Mouse (Mus musculus) ES-Bruce4 (cell line): ENCODE results near the gene Eif4e3.

Experiments
- CTCF ChIP-seq: IDR thresholded peaks from one replicate; pipeline ENCODE4 v1.8.1; 2011; ENCODE audit warnings: low read depth, low read length
- EP300 ChIP-seq: IDR thresholded peaks from 2 replicates; pipeline ENCODE4 v1.6.1; 2011; ENCODE audit warnings: low read depth, low read length; ENCODE audit not compliant: insufficient read depth
- POLR2A ChIP-seq: IDR thresholded peaks from one replicate; pipeline ENCODE4 v1.8.1; 2011; ENCODE audit warnings: low read length; ENCODE audit not compliant: insufficient read depth

GRCm38 (mm10) chr6:99602434-99602833, 64.1 kb downstream of the Eif4e3 start:
- TF ChIP-seq CTCF (no peak), EP300 (no peak), POLR2A (no peak)
